Mouse (Mus musculus) CD4-positive, CD25-positive, alpha-beta regulatory T cell, adult 4 months (primary cell): Measurements from ENCODE around the gene Gm9936. TPM values are rescaled to one million over a fixed set of nuclear protein-coding genes. Genes with fewer than 3 reads are reported as not detected.

Experiments used
- ATAC-seq: one replicate; pipeline ENCODE4 v1.8.0; 2017
- polyA plus RNA-seq, 2 experiments: library from polyadenylated mRNA; unstranded; fragments of 100-300 nt; shearing (Covaris generic); gene quantifications; one replicate each; pipeline ENCODE4 v1.2.1; 2017

Gm9936 gene
- polyA plus RNA-seq, 2 experiments from 2014 or later: not detected

DNA sequence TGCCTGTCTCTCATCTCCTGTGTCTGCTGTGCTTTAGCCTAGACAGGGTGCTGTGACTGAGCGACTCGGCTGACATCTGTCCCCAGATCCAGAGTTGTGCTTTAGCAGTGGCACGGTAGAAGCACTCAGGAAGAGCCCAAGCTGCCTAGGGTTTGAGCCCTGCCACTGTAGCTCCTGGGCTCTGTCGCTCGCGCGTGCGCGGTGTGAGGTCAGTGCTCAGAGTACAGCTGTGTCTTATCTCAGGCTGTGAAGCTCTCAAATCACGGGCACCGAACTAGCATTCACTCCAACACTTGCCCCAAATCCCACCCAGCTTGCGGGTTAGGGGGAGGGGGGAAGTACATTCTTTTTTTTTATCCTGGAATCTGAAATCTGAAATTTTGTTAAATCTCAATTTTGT, 21.6 kb downstream of the Gm9936 start:
- ATAC-seq: no peak

DNA sequence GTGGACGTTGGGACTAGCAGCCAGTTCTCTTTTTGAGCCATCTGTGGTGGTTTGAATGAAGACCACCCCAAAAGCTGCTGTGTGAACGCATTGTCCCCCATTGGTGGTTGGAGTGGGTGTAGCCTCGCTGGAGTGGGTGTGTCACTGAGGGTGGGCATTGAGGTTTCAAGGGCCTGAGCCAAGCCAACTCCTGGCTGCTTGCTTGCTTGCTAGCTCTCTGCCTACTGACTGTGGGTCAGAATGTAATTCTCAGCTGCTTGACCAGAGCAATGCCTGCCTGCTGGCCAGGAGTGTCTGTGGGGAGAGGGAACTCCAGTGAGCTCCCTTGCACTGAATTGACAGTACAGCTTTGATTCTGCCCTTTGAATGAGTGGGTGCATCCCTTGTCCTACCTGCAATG, 28.7 kb downstream of the Gm9936 start:
- ATAC-seq: no peak

DNA sequence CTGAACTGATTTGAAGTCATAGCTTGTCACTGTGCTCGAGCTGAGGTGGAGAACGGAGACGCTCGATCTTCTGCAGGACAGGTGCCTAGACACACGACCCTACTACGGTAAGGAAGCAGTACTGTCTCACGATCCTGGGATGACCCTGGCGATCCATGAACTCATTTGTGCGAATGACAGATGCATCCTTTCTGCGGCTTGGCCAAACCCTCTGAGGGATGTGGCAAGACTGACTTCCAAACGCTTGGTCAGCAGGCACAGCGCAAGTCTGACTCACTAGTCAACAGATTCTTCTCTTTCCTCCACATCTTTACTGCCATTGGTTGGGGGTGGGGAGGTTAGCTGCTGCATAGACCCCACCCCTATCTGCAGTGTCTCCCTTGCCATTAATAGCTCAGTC, 31.1 kb downstream of the Gm9936 start:
- ATAC-seq: no peak

DNA sequence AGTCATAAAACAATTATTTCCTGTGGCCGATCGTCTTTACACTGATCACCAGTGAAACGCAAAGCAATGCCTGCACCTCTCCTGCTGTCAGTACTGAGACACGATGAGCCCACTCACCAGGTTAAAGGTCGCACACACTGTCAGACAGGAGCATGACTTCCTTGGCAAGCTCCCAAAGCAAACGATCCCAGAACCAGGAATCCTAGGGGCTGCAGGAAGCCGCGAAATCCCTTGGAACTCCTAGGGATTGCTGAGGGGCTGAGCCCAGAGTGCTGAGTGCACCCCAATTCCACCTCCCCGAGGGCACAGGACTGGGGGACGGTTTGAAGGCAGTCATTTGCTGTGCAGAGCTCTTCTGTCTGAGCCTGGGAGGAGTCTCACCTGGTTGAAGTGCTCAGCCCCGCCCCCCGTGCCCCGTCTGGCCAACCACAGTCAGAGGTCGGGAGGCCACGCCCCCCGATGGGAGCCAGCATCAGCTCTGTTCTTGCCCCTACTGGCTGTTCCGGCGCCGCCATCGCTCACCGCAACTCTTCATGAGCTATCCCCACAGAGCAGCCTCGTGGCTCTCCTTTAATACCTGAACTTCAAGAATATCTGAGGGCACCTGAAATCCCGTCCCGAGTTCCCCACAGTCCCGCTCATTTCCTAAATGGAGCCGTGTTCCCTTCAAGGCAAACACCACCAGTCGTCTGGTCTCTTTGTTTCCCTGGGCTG, 32.3 kb downstream of the Gm9936 start:
- ATAC-seq: peak; percentile 87

DNA sequence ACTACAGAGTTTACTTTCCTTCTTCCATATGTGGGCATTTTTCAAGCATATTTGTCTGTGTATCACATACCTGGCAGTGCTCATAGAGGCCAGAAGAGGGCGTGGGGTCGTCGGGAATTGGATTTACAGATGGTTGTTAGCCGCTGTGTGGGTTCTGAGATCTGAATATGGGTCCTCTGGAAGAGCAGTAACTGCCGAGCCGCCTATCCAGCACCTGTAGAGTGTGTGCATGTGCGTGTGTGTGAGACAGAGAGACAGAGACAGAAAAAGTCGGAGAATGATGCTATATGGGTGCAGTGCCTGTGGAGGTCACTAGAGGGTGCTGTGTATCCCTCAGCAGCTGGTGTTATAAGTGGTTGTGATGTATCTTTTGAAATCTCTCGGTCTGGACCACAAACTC, 34.3 kb downstream of the Gm9936 start:
- ATAC-seq: peak; percentile 48

DNA sequence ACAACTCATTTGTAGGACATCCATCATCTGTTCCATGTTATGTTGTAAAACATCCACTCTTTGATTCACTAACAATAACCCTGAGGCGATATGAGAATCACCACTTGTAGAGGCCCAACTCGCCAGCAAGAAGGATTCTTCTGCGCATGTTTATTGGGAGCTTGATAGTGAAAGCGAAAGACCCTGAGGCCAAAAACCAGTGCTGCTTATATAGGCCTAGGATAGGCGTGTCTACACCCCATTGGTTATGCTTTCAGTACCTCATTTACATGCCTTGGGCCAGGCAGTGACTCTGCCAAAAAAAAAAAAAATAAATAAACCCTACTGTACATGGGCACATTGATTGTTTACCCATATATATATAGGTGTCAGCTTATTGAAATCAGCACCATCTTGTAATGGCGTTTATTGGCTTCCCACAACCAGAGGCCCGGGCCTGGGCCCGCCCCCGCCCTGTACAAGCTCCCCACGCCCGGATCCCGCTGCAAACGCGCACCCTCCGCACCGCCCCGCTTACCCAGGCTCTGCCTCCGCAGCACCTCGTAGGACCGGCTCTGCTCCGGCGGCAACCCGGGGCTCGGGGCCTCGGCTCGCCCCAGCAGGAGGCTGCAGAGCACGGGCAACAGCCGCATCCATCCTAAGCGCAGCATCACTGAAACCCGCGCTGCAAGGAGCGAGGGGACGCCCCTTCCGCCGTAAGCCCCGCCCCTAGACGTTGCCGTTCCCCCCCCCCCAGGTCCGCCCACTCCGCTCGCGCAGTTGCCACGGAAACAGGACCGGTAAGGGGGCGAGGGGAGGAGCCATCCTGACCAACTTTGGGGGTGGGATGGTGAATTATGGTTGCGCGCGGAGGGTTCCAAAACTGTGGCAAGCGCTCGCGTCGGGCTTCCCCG, 35.4 kb downstream of the Gm9936 start, which contains the start of gene 1500011B03Rik:
Gene 1500011B03Rik (minus strand): TSS at position 673 of the 893 bp plus-strand sequence.
- peak; percentile 59 for ATAC-seq

DNA sequence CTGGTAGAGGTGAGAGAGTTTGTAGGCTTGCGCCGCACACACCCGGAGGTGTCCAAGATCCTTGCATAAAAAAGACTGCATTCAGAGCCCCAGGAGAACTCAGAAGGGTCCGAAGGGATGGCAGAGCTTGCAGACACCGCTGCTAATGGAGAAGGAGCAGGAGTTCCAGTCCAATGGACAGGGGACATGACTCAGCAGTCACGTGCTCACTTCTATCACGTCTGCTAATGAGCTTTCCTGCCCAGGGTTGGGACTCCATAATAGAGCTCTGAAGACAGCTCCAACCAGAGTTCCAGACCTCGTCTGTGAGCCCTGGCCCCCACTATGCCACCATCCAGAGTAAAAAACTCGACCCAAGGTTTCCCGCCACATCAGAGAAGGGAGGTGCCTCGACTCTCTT, 40.4 kb downstream of the Gm9936 start:
- no peak for ATAC-seq

DNA sequence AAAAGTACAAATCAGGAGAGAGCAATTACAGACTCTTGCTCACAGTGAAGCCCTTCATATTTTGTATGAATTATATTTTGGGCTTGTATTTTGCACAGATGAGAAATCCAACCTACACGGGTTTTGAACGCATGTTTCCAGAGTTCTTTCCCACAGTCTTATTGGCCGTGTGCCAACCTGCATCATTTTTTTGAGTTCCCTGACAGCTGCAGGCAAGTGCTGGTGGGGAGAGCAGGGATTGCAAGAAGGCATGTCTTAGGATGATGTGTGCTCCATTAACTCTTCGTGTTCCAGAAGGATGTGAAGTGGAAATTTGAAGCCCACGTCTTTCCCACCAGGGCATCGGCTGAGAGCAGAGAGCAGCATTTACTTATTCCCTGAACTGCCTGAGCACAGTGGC, 41.9 kb downstream of the Gm9936 start:
- ATAC-seq: no peak

DNA sequence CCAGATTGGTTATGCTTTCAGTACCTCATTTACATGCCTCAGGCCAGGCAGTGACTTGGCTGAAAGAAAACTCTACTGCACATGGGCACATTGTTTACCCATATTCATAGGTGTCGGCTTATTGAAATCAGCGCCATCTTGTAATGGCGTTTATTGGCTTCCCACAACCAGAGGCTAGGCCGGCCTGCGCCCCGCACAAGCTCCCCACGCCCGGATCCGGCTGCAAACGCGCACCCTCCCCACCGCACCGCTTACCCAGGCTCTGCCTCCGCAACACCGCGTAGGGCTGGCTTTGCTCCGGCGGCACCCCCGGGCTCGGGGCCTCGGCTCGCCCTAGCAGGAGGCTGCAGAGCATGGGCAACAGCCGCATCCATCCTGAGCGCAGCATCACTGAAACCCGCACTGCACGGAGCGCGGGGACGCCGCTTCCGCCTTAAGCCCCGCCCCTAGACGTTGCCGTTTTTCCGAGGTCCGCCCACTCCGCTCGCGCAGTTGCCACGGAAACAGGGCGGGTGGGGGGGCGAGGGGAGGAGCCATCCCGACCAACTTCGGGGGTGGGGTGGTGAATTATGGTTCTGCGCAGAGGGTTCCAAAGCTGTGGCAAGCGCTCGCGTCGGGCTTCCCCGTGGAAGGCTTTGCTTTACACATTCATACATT, 44.8 kb downstream of the Gm9936 start:
- peak; percentile 99 for ATAC-seq

DNA sequence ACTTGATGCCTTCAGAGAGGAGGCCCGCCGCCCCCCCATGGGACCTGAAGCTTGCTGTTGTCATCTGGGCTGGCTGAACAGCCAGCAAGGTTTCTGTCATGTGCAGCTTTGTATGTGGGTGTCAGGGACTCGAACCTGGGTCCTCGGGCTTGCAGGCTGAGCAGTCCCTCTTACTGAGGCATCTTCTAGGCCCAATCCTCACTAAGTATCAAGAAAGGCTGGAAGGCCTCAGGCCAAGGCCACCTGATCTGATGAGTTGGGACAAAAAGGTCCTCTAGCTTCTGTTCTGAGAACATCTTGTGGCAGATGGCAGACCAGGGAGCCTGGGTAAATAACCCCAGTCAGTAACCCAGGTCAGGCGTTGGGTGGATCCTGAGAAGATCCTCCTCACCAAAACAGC, 48.7 kb downstream of the Gm9936 start:
- no peak for ATAC-seq

DNA sequence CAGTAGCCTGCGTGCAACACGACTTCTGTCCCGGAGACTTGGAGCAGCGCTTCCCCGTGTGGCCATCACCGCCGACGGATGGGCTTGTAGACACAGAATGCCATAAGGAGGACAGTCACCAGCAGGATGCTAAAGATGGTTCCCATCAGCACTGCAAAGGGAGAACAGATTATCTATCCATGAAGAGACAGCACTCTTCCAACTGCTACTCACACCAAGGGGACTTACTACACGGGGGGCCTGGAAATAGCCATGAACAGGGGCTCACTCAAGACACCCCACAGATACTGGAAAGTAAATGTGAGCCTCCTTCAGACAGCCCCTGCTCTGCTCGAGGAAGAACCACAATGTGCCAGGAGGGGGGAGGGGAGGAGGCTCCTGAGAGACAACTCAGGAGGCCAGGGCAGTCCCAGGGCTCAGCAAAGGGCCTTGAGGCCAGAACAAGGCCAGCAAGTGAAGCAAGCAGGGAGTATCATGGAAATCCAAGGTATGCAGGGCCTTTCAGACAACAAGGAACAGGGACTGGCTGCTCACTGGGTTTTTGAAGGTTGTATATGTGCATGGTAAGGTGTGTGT, 49.2 kb downstream of the Gm9936 start:
- ATAC-seq: no peak

DNA sequence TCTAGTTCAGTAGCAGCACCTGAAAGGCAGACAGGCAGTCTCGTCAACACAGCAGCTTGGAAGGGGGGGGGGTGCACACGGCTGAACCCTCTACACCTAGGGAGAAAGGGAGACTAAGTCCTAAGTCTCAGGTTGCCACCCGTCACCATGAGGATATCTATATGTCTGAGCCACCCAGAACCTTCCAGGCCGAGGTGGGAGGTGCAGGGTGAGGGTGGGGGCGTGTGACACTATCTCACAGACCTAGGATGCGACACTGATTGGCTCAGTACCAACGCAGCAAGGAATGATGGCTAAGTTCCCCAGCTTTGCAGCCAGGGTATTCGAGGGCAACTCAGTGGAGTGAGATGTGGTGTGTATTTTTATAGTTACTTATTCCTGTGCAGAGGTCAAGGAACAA, 50.1 kb downstream of the Gm9936 start:
- no peak for ATAC-seq

DNA sequence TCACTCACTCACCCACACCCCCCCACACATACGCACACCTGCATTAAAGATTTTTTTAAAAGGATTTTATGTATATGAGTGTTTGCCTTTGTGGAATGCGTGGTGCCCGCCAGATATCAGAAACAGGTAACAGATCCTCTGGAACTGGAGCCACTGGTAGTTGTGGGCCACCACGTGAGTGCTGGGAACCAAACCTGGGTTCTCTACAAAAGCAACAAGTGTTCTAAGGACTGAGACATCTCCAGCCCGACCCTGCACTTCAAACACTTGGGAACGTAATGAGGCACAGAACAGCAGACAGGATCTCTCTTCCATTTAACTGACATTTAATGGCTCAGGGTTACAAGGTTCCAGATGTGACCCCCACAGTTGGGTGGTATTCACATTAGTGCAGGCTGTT, 50.6 kb downstream of the Gm9936 start:
- no peak for ATAC-seq

DNA sequence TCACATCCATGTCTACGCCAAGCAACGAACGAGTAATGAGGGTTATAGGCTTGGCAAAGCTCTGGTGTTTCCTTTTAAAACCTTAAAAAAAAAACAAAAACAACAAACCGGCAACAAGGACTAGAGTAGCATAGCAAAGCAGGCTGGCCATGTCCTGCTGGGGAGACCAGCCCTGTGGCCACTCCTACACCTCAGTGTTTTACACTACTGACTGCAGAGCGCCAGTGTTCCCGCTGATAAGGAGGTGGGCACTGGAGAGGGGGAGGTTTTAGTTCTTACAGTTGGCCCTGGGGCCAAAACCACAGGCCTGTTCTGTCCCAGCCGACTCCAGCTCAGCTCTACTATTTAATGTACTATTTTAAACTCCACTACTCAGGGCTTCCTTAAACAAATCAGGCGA, 51.0 kb downstream of the Gm9936 start:
- ATAC-seq: no peak

DNA sequence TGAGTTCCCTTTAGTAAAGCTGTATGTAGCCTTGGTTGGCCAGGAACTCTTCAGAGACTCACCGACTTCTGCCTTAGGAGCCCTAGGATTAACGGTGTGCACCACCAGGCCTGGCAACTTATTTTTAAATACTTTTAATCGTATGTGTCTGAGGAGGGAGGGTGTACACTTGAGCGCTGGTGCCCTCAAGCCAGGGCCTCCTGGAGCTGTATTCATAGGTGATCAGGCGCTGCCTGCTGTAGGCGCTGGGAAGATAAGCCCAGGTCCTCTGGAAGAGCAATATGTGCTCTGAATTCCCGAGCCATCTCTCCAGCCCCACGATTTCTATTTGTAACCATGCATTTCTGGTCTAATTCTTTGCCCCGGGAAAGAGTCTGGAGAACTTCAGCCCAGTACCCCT, 51.4 kb downstream of the Gm9936 start:
- ATAC-seq: no peak

DNA sequence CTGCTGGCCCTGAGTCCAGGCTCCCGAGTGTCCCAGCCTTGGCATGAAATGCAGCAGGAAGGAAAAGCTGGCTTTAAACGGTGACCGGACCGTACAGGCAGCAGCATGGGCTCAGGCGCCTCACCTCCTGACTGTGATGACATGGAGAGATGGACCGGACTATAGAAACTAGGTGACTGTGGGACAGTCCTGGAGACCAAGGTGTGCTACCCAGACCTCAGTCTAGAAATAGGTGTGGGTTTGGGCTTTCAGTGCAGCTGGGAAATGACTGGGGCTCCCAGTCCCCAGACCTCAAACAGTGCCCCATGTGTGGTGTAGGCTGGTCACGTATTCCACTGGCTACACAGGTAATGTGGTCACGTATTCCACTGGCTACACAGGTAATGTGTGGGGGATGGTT, 51.8 kb downstream of the Gm9936 start:
- ATAC-seq: no peak

Other genes starting within 250 kb of the Gm9936 start
- 1 to 10 TPM in 1 of 2 experiments, under 1 TPM in 1; 0.13 to 1.4 TPM for gene Trpv4, start 200.3 kb downstream of the Gm9936 start, polyA plus RNA-seq
- gene Gltp, start 167.7 kb downstream of the Gm9936 start, polyA plus RNA-seq: 100 to 1,000 TPM; 217 to 251 TPM
- gene Tchp, start 150.9 kb downstream of the Gm9936 start, polyA plus RNA-seq: 10 to 100 TPM in 1 of 2 experiments, 1 to 10 TPM in 1; 3.7 to 14.3 TPM
- gene Ankrd13a, start 84.0 kb downstream of the Gm9936 start, polyA plus RNA-seq: 10 to 100 TPM; 13.9 to 23.3 TPM
- gene Git2, start 83.2 kb downstream of the Gm9936 start, polyA plus RNA-seq: 100 to 1,000 TPM; 147 to 207 TPM
- 10 to 100 TPM; 51.9 to 57.3 TPM for gene 1500011B03Rik, start 35.2 kb downstream of the Gm9936 start, polyA plus RNA-seq
- not detected for gene 4930519G04Rik, start 5.0 kb downstream of the Gm9936 start, polyA plus RNA-seq
- 10 to 100 TPM; 19.0 to 21.2 TPM for gene Oasl2, start 38.3 kb upstream of the Gm9936 start, polyA plus RNA-seq
- 1 to 10 TPM; 5.8 to 9.1 TPM for gene Oasl1, start 64.6 kb upstream of the Gm9936 start, polyA plus RNA-seq
- 10 to 100 TPM; 34.5 to 46.3 TPM for gene 2210016L21Rik, start 83.5 kb upstream of the Gm9936 start, polyA plus RNA-seq
- gene Hnf1a, start 112.4 kb upstream of the Gm9936 start, polyA plus RNA-seq: under 1 TPM in 1 of 2 experiments, not detected in 1; 0.09 TPM
- 10 to 100 TPM; 10.2 to 14.2 TPM for gene Sppl3, start 152.5 kb upstream of the Gm9936 start, polyA plus RNA-seq
- gene Gm10401, start 239.6 kb upstream of the Gm9936 start, polyA plus RNA-seq: 10 to 100 TPM; 15.1 to 18.1 TPM